Mouse (Mus musculus): Measurements from ENCODE around the gene Smok2b.
"Not testable (repeated sequence)": the region's sequence is repeated elsewhere in the genome, so short reads cannot be mapped to it uniquely, and the experiment has no call there.

- not testable (repeated sequence) for TF ChIP-seq CTCF (IDR thresholded peaks at IDR 0.05; ENCODE audit: control insufficient read depth, insufficient read depth, insufficient read length); MYOD1 (IDR thresholded peaks at IDR 0.05; ENCODE audit: control insufficient read depth, insufficient read length, low read depth); MYOG (IDR thresholded peaks at IDR 0.05; ENCODE audit: control insufficient read depth, extremely low read depth, insufficient read length); USF1 (IDR thresholded peaks at IDR 0.05; ENCODE audit: low read depth)
Observed at GRCm38 (mm10) chr17:13180491-13180890, 49.6 kb upstream of the Smok2b start.

All from C2C12 (cell line).